Mouse (Mus musculus): Measurements from ENCODE around the gene Midn. TPM values are rescaled to one million over a fixed set of nuclear protein-coding genes. Genes with fewer than 3 reads are reported as not detected.

Midn gene
- polyA plus RNA-seq, 1 experiment from 2014 or later: 16.1 TPM

DNA sequence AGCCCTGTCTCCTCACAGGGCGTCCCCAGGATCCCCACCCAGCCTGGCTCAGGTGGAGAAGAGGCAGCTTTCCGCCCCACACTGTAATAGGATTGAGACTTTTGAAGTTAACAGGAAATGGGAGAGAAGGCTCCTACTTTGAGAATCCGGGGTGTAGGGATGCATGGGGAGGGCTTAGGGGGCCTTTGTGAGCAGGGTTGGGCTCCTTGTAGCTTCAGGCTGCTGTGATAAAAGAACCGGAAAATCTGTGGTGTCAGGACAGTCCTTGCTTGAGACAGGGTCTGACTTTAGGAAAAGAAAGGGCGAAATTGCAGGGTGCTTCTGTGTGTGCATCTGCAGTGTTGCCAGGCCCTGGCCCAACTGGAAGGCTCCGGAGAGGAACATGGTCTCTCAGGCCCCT lies 52.4 kb downstream of the Midn start:
- no peaks in the 10 kb centered on the region for H3K27me3 ChIP-seq (replicated peaks)
- H3K4me2 ChIP-seq (replicated peaks): no peak overlapping the region
- no peaks in the 10 kb centered on the region for H3K9me3 ChIP-seq
- H3K4me3 ChIP-seq (replicated peaks): no peak overlapping the region
- no peak overlapping the region for H3K9ac ChIP-seq
- H3K27ac ChIP-seq: no peak overlapping the region
- no peak for ATAC-seq
- WGBS: 78% methylated on average over 6 of the region's 6 CpGs
- H3K36me3 ChIP-seq: no peaks in the 10 kb centered on the region
- no peaks in the 10 kb centered on the region for H3K4me1 ChIP-seq (replicated peaks)

DNA sequence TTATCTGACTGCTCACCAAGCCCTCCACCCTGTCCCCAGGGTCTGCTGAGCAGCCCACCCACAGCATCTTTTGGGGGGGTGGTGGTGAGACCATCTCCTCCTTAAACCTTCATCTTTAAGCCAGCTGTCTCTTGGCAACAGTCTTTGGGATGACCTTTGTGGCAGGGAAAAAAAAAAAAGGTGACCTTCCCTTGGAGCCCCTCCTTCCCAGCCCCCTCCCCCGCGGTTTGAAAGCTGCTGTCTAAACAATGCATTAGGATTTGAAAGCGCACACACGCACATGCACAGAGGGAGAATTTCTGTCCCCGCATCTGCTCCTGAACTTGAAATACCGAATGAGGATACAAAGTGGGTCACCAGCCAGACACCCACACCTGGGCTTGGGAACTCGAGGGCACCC lies 56.0 kb downstream of the Midn start:
- ATAC-seq: no peak
- no peak overlapping the region for H3K4me2 ChIP-seq (replicated peaks)
- H3K27me3 ChIP-seq (replicated peaks): no peaks in the 10 kb centered on the region
- H3K36me3 ChIP-seq: no peaks in the 10 kb centered on the region
- H3K9ac ChIP-seq: no peak overlapping the region
- H3K9me3 ChIP-seq: no peaks in the 10 kb centered on the region
- no peak overlapping the region for H3K4me3 ChIP-seq (replicated peaks)
- WGBS: 26% methylated on average over 7 of the region's 7 CpGs
- H3K4me1 ChIP-seq (replicated peaks): no peaks in the 10 kb centered on the region
- H3K27ac ChIP-seq: no peak overlapping the region

GRCm38 (mm10) chr10:80207201-80207600 lies 59.1 kb downstream of the Midn start:
- WGBS: 73% methylated on average over 1 of the region's 1 CpGs
- Histone ChIP-seq H3K27me3 (replicated peaks) (no peaks in the 10 kb centered on the region), H3K9ac (no peak overlapping the region), H3K9me3 (no peaks in the 10 kb centered on the region), H3K27ac (no peak overlapping the region), H3K36me3 (no peaks in the 10 kb centered on the region), H3K4me3 (replicated peaks) (no peak overlapping the region), H3K4me2 (replicated peaks) (no peak overlapping the region), H3K4me1 (replicated peaks) (no peaks in the 10 kb centered on the region)
- no peak for ATAC-seq

DNA sequence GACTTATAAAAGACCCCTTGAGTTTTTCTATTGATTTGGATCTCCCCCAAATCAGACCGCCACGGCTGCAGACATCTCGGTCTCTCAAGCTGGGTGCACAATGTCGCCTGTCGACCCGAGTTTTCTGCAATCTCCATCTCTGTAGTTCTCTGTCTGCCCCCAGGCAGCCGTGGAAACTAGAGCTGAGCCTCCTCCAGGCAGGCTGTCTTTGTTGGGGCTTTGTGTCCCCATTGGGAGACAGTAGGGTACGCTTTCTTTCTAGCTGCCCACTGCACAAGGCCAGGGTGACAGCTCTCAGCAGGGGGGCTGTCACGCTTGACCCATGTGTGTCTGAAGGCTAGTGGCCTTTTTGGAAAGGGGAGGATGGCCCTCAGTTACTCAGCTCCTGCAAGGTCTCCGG lies 59.6 kb downstream of the Midn start:
- no peak overlapping the region for H3K27ac ChIP-seq
- H3K9ac ChIP-seq: no peak overlapping the region
- no peaks in the 10 kb centered on the region for H3K36me3 ChIP-seq
- H3K4me2 ChIP-seq (replicated peaks): no peak overlapping the region
- H3K9me3 ChIP-seq: no peaks in the 10 kb centered on the region
- H3K27me3 ChIP-seq (replicated peaks): no peaks in the 10 kb centered on the region
- ATAC-seq: no peak
- 80% methylated on average over 10 of the region's 10 CpGs for WGBS
- H3K4me1 ChIP-seq (replicated peaks): no peaks in the 10 kb centered on the region
- H3K4me3 ChIP-seq (replicated peaks): no peak overlapping the region

Other genes starting within 250 kb of the Midn start
- 37.3 and 39.8 TPM in 2 replicates for gene Med16, start 239.3 kb upstream of the Midn start, polyA plus RNA-seq (2015; fragmentation: Nextera tagmentation; extraction: Ambion mirVana)
- 17.7 TPM in 1 of 2 replicates, not detected in the other for gene Gm26602, start 237.4 kb upstream of the Midn start, polyA plus RNA-seq (2015; fragmentation: Nextera tagmentation; extraction: Ambion mirVana)
- gene Kiss1r, start 231.3 kb upstream of the Midn start, polyA plus RNA-seq (2015; fragmentation: Nextera tagmentation; extraction: Ambion mirVana): 0.52 and 1.1 TPM in 2 replicates
- gene R3hdm4, start 227.1 kb upstream of the Midn start, polyA plus RNA-seq (2015; fragmentation: Nextera tagmentation; extraction: Ambion mirVana): 108 and 116 TPM in 2 replicates
- 18.7 and 19.0 TPM in 2 replicates for gene Arid3a, start 221.2 kb upstream of the Midn start, polyA plus RNA-seq (2015; fragmentation: Nextera tagmentation; extraction: Ambion mirVana)
- gene Wdr18, start 188.1 kb upstream of the Midn start, polyA plus RNA-seq (2015; fragmentation: Nextera tagmentation; extraction: Ambion mirVana): 90.3 and 94.8 TPM in 2 replicates
- gene Grin3b, start 177.6 kb upstream of the Midn start, polyA plus RNA-seq (2015; fragmentation: Nextera tagmentation; extraction: Ambion mirVana): 0.11 TPM in 2 replicates
- gene Tmem259, start 163.9 kb upstream of the Midn start, polyA plus RNA-seq (2015; fragmentation: Nextera tagmentation; extraction: Ambion mirVana): 18.1 and 19.6 TPM in 2 replicates
- gene Cnn2, start 159.7 kb upstream of the Midn start, polyA plus RNA-seq (2015; fragmentation: Nextera tagmentation; extraction: Ambion mirVana): 239 and 242 TPM in 2 replicates
- gene Abca7, start 151.8 kb upstream of the Midn start, polyA plus RNA-seq (2015; fragmentation: Nextera tagmentation; extraction: Ambion mirVana): 3.0 and 3.7 TPM in 2 replicates
- gene Arhgap45, start 131.6 kb upstream of the Midn start, polyA plus RNA-seq (2015; fragmentation: Nextera tagmentation; extraction: Ambion mirVana): 6.3 and 6.5 TPM in 2 replicates
- gene Polr2e, start 108.5 kb upstream of the Midn start, polyA plus RNA-seq (2015; fragmentation: Nextera tagmentation; extraction: Ambion mirVana): 206 and 218 TPM in 2 replicates
- 712 and 771 TPM in 2 replicates for gene Gpx4, start 101.1 kb upstream of the Midn start, polyA plus RNA-seq (2015; fragmentation: Nextera tagmentation; extraction: Ambion mirVana)
- gene Sbno2, start 42.7 kb upstream of the Midn start, polyA plus RNA-seq (2015; fragmentation: Nextera tagmentation; extraction: Ambion mirVana): 12.8 and 14.0 TPM in 2 replicates
- gene Stk11, start 32.5 kb upstream of the Midn start, polyA plus RNA-seq (2015; fragmentation: Nextera tagmentation; extraction: Ambion mirVana): 14.4 and 21.2 TPM in 2 replicates
- gene Atp5d, start 9.6 kb upstream of the Midn start, polyA plus RNA-seq (2015; fragmentation: Nextera tagmentation; extraction: Ambion mirVana): 701 and 737 TPM in 2 replicates
- 4.8 and 5.1 TPM in 2 replicates for gene Cbarp, start 7.4 kb upstream of the Midn start, polyA plus RNA-seq (2015; fragmentation: Nextera tagmentation; extraction: Ambion mirVana)
- 69.4 and 83.9 TPM in 2 replicates for gene Cirbp, start 17.7 kb downstream of the Midn start, polyA plus RNA-seq (2015; fragmentation: Nextera tagmentation; extraction: Ambion mirVana)
- gene 1600002K03Rik, start 24.7 kb downstream of the Midn start, polyA plus RNA-seq (2015; fragmentation: Nextera tagmentation; extraction: Ambion mirVana): 22.9 and 25.1 TPM in 2 replicates
- gene Efna2, start 31.2 kb downstream of the Midn start, polyA plus RNA-seq (2015; fragmentation: Nextera tagmentation; extraction: Ambion mirVana): 13.6 and 15.0 TPM in 2 replicates
- gene Mum1, start 78.2 kb downstream of the Midn start, polyA plus RNA-seq (2015; fragmentation: Nextera tagmentation; extraction: Ambion mirVana): 53.0 and 55.2 TPM in 2 replicates
- 467 and 534 TPM in 2 replicates for gene Ndufs7, start 100.8 kb downstream of the Midn start, polyA plus RNA-seq (2015; fragmentation: Nextera tagmentation; extraction: Ambion mirVana)
- gene Gamt, start 112.7 kb downstream of the Midn start, polyA plus RNA-seq (2015; fragmentation: Nextera tagmentation; extraction: Ambion mirVana): 71.0 and 112 TPM in 2 replicates
- gene Dazap1, start 113.2 kb downstream of the Midn start, polyA plus RNA-seq (2015; fragmentation: Nextera tagmentation; extraction: Ambion mirVana): 53.1 and 57.0 TPM in 2 replicates
- 974 and 1,020 TPM in 2 replicates for gene Rps15, start 144.2 kb downstream of the Midn start, polyA plus RNA-seq (2015; fragmentation: Nextera tagmentation; extraction: Ambion mirVana)
- 4.9 and 6.5 TPM in 2 replicates for gene Apc2, start 147.7 kb downstream of the Midn start, polyA plus RNA-seq (2015; fragmentation: Nextera tagmentation; extraction: Ambion mirVana)
- 51.4 and 51.5 TPM in 2 replicates for gene 2310011J03Rik, start 172.3 kb downstream of the Midn start, polyA plus RNA-seq (2015; fragmentation: Nextera tagmentation; extraction: Ambion mirVana)
- 8.1 and 8.8 TPM in 2 replicates for gene Pcsk4, start 181.2 kb downstream of the Midn start, polyA plus RNA-seq (2015; fragmentation: Nextera tagmentation; extraction: Ambion mirVana)
- gene Reep6, start 181.7 kb downstream of the Midn start, polyA plus RNA-seq (2015; fragmentation: Nextera tagmentation; extraction: Ambion mirVana): 132 and 159 TPM in 2 replicates
- gene Adamtsl5, start 200.1 kb downstream of the Midn start, polyA plus RNA-seq (2015; fragmentation: Nextera tagmentation; extraction: Ambion mirVana): 19.3 and 20.4 TPM in 2 replicates
- gene Plk5, start 208.2 kb downstream of the Midn start, polyA plus RNA-seq (2015; fragmentation: Nextera tagmentation; extraction: Ambion mirVana): 0.32 and 0.63 TPM in 2 replicates
- 5.5 and 6.9 TPM in 2 replicates for gene Mex3d, start 239.4 kb downstream of the Midn start, polyA plus RNA-seq (2015; fragmentation: Nextera tagmentation; extraction: Ambion mirVana)